Mouse (Mus musculus): Measurements from ENCODE around the gene Tbc1d5.

DNA sequence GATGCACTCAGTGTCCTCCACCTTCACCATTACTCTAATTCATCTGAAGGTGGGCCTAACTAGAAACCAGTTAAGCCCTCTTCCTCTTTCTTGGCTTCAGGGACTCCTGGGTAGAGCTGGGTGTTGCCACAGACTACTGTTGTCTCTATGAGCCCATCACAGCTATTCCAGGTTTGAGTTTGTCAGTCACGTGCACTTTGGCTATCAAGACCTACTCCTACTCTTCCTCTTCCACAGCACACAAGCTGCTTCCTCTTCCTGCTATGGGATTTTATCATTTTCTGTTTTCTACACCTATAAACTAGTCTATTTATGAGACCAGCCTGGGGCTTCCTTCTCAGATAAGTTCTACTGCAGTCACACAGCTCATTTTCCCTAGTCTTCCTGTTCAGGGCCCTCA lies 314.4 kb downstream of the Tbc1d5 start:
- TF ChIP-seq POLR2A (IDR thresholded peaks at IDR 0.05; ENCODE audit: low read depth, low read length): no peak
- no peak for TF ChIP-seq CTCF (conservative IDR thresholded peaks at IDR 0.05; ENCODE audit: insufficient read depth, insufficient read length, low read depth, low read length)

Measured in kidney, adult 2 months (tissue).